Mouse (Mus musculus): ENCODE data around the gene Pcyt2.

- no peak for TF ChIP-seq CTCF (IDR thresholded peaks at IDR 0.05)
- TF ChIP-seq EP300 (IDR thresholded peaks at IDR 0.05), result no peak
Measured at GRCm38 (mm10) chr11:120580871-120581331, 36.8 kb downstream of the Pcyt2 start.
